Mouse (Mus musculus) neural tube, postnatal 0 days (tissue): ENCODE results near the gene Bak1. TPM values are rescaled to one million over a fixed set of nuclear protein-coding genes. Genes with fewer than 3 reads are reported as not detected.

Experiments used
- polyA plus RNA-seq: library from polyadenylated mRNA; unstranded; fragments of >200 nt; fragmentation: Nextera tagmentation; extraction: Ambion mirVana; gene quantifications from 2 replicates; pipeline ENCODE4 v1.2.1, GENCODE M21; 2015

Bak1 gene
- polyA plus RNA-seq, result 4.9 and 5.1 TPM in 2 replicates

DNA sequence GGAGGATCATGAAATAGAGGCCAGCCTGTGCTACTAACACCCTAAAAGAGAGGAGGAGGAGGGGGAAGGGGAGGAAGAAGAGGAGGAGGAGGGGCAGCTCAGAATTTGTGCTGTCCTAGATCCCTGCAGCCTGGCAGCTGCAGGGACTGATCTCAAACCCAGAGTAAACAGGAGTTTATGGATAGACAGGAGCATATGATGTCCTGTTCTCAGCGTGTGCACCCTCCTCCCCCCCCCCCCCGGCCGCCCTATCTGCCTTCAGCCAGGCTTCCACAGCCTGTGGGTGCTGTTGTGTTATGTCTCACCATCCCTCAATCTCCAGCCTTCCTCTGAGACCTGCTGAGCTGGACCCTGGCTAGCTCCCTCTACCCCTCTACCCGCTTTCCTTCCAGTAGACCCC is at the start of gene Bak1:
TSS of gene Bak1 (minus strand) at position 101 of the 400 bp plus-strand sequence.

DNA sequence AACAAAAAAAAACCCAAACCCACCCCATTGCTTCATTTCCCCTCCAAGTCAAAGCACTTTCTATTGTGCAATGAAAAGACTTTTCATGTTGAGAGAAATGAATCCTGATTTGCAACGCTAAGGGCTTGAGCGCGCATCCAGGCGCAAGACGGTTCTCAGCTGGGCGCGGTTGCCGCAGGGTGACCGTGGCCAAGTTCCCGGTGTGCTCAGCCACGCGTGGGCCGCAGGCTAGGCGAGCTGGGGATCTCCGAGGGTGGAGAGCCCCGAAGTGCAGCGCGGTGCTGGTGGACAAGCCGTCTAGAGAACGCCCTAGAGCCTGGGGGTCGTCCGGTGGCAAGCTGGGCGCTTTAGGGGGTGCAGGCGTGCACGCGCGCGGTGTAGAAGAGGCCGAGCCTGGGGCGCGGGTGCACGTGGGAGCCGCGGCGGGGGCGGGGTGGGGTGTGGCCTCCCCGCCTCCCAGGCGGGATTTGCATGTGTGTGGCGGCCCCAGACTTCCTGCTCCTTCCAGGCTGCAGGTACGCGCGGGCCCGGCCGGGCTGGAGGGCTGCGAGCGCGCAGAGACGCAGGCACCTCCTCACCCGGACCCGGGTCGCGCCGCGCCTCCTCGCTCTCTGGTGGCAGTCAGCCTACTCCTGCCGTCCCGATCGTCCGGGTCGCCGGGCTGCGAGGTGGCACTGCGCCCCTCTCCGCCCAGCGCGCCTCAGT is 28.2 kb upstream of the Bak1 start, which contains the start of gene Itpr3:
TSS of gene Itpr3 (plus strand) at position 493 of the 705 bp plus-strand sequence.

GRCm38 (mm10) chr17:26972703-26973574 is 55.9 kb downstream of the Bak1 start, which contains the start of gene Zbtb9:
Gene Zbtb9, plus strand, starts transcription at chr17:26973167.

Other genes starting within 250 kb of the Bak1 start
- gene Bnip1, start 247.9 kb downstream of the Bak1 start, polyA plus RNA-seq, result 53.7 and 55.2 TPM in 2 replicates
- gene Nkx2-5, start 184.0 kb downstream of the Bak1 start, polyA plus RNA-seq, result not detected in 2 replicates
- gene Kifc5b, start 111.9 kb downstream of the Bak1 start, polyA plus RNA-seq, result 1.1 and 1.9 TPM in 2 replicates
- gene Phf1, start 96.0 kb downstream of the Bak1 start, polyA plus RNA-seq, result 34.9 and 37.9 TPM in 2 replicates
- 153 and 164 TPM in 2 replicates for gene Cuta, start 89.4 kb downstream of the Bak1 start, polyA plus RNA-seq
- gene Syngap1, start 87.8 kb downstream of the Bak1 start, polyA plus RNA-seq, result 4.4 and 6.5 TPM in 2 replicates
- gene Zbtb9, start 55.8 kb downstream of the Bak1 start, polyA plus RNA-seq, result 8.6 and 9.9 TPM in 2 replicates
- gene Itpr3, start 28.3 kb upstream of the Bak1 start, polyA plus RNA-seq, result 1.1 and 1.5 TPM in 2 replicates
- 428 and 441 TPM in 2 replicates for gene Uqcc2, start 104.9 kb upstream of the Bak1 start, polyA plus RNA-seq
- gene Ip6k3, start 138.8 kb upstream of the Bak1 start, polyA plus RNA-seq, result 0.37 and 0.44 TPM in 2 replicates
- 22.2 and 24.3 TPM in 2 replicates for gene Lemd2, start 175.5 kb upstream of the Bak1 start, polyA plus RNA-seq